Mouse (Mus musculus) heart, embryonic 11.5 days (tissue): ENCODE data around the gene Cd151. TPM values are rescaled to one million over a fixed set of nuclear protein-coding genes. Genes with fewer than 3 reads are reported as not detected.

Experiments used
- ATAC-seq: fragments of 200-750 bp; cut with Nextera tagmentation; replicated peaks from 2 replicates; pipeline ENCODE4 v1.8.0; 2017; ENCODE audit warnings: moderate library complexity; ENCODE audit not compliant: insufficient number of reproducible peaks, low FRiP score, low TSS enrichment
- H3K27ac ChIP-seq: fragments of 300-500 bp; sonication (generic); 2 replicates; pipeline ENCODE4 v1.5.1; 2014; ENCODE audit warnings: mild to moderate bottlenecking, low read depth, low read length
- H3K27me3 ChIP-seq: fragments of 300-500 bp; sonication (generic); 2 replicates; pipeline ENCODE4 v1.6.1; 2014; ENCODE audit warnings: mild to moderate bottlenecking, low read length, mixed read lengths; ENCODE audit not compliant: control insufficient read depth, insufficient read depth
- H3K36me3 ChIP-seq: fragments of 300-500 bp; sonication (generic); 2 replicates; pipeline ENCODE4 v1.6.1; 2014; ENCODE audit warnings: mild to moderate bottlenecking, low read length, moderate library complexity, mixed read lengths; ENCODE audit not compliant: control insufficient read depth, insufficient read depth
- H3K4me1 ChIP-seq: fragments of 300-500 bp; sonication (generic); 2 replicates; pipeline ENCODE4 v1.6.1; 2014; ENCODE audit warnings: low read length; ENCODE audit not compliant: control insufficient read depth, insufficient read depth
- H3K4me2 ChIP-seq: fragments of 300-500 bp; sonication (generic); 2 replicates; pipeline ENCODE4 v1.6.1; 2014; ENCODE audit warnings: mild to moderate bottlenecking, moderate library complexity
- H3K4me3 ChIP-seq: fragments of 300-500 bp; sonication (generic); 2 replicates; pipeline ENCODE4 v1.5.1; 2014; ENCODE audit warnings: low read depth, low read length
- H3K9ac ChIP-seq: fragments of 300-500 bp; sonication (generic); 2 replicates; pipeline ENCODE4 v1.6.1; 2014; ENCODE audit warnings: mild to moderate bottlenecking, low read depth, low read length, moderate library complexity
- H3K9me3 ChIP-seq: fragments of 300-500 bp; sonication (generic); replicated peaks from 2 replicates; pipeline ENCODE4 v1.6.1; 2016; ENCODE audit warnings: low read length; ENCODE audit not compliant: control insufficient read depth
- WGBS: fragments of 180-500 bp; shearing (Covaris S2); extraction: QIAGEN DNeasy Blood & Tissue Kit; methylation state at CpG from one replicate; pipeline ENCODE4 v1.1.7; 2014; ENCODE audit not compliant: insufficient replicate concordance; 5-methylcytosine and 5-hydroxymethylcytosine counted together
- polyA plus RNA-seq: library from polyadenylated mRNA; unstranded; fragments of >200 nt; fragmentation: Nextera tagmentation; extraction: Ambion mirVana; gene quantifications from 2 replicates; pipeline ENCODE4 v1.2.1, GENCODE M21; 2014

The Cd151 gene
- polyA plus RNA-seq, 1 experiment from 2014 or later, result 101 TPM

GRCm38 (mm10) chr7:141429310-141429709 is 37.9 kb upstream of the Cd151 start, which contains the start of gene Cend1:
Gene Cend1, minus strand, starts transcription at chr7:141429491.
- peak within 1 kb of the TSS; percentile 71 for H3K27ac ChIP-seq
- peak within 1 kb of the TSS; percentile 35 for H3K4me2 ChIP-seq
- H3K36me3 ChIP-seq, result 0 out of 2 replicates have a peak, but pooled peaks cover 8% of the 10 kb centered on the region
- no peaks in the 10 kb centered on the region for H3K27me3 ChIP-seq
- ATAC-seq, result peak; percentile 56
- H3K4me3 ChIP-seq, result peak within 1 kb of the TSS; percentile 16
- H3K4me1 ChIP-seq, result peaks cover 30% of the 10 kb centered on the region
- peak within 1 kb of the TSS; percentile 43; the same call in 1 of the 2 replicates for H3K9ac ChIP-seq
- H3K9me3 ChIP-seq, result no peaks in the 10 kb centered on the region
- WGBS, result 3% methylated on average over 19 of the region's 19 CpGs

DNA sequence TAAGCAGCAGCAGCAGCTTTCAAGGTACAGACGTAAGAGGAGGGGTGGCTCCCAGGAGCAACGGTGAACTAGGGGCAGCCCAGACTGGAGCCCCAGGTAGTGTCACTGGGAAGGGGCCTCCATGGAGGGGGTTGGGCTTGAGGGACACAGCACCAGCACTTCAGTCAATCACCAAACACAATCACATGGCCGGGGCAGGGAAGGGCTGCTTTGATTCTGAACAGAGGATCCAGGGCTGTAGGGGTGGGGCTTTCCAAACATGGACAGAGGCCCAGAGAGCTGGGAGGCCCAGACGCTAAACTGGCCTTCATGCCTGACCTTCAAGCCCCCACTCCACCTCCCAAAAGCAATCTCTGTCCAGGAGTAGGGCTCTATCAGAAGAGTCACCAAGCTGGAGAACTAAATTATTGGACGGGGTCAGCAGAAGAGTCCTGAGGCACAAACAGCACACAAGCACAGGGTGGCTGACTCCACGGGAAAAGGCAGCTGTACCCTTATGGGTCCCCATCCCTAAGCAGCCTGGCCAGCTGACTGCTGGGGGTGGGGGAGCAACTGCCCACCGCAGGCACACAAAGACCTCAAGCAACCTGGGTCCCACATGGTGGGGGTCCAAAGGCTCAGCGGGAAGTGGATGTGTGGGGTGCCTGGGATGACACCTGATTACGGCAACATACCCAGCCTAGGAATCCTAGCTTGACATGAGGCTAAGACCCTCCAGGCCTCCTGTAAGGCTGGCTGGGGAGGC is 37.2 kb upstream of the Cd151 start:
- Histone ChIP-seq H3K4me1 (peaks cover 37% of the 10 kb centered on the region), H3K9ac (peak overlapping the region; percentile 39; the same call in 1 of the 2 replicates)
- 49% methylated on average over 9 of the region's 9 CpGs for WGBS

GRCm38 (mm10) chr7:141430585-141431240 is 36.5 kb upstream of the Cd151 start:
- Histone ChIP-seq H3K9ac (no peak overlapping the region), H3K9me3 (no peaks in the 10 kb centered on the region), H3K36me3 (0 out of 2 replicates have a peak, but pooled peaks cover 8% of the 10 kb centered on the region), H3K27ac (peak overlapping the region; percentile 71), H3K4me1 (peaks cover 41% of the 10 kb centered on the region), H3K4me2 (no peak overlapping the region), H3K27me3 (no peaks in the 10 kb centered on the region), H3K4me3 (no peak overlapping the region)
- WGBS, result 92% methylated on average over 9 of the region's 9 CpGs
- no peak for ATAC-seq

More for the DNA sequence above, 37.2 kb upstream of the Cd151 start:
- peak overlapping the region; percentile 71 for H3K27ac ChIP-seq
- no peaks in the 10 kb centered on the region for H3K9me3 ChIP-seq
- no peaks in the 10 kb centered on the region for H3K27me3 ChIP-seq
- H3K4me3 ChIP-seq, result peak overlapping the region; percentile 16; the same call in 1 of the 2 replicates
- H3K4me2 ChIP-seq, result peak overlapping the region; percentile 35
- 0 out of 2 replicates have a peak, but pooled peaks cover 8% of the 10 kb centered on the region for H3K36me3 ChIP-seq
- ATAC-seq, result peak; percentile 44; the same call in 1 of the 2 replicates

GRCm38 (mm10) chr7:141431434-141432185 is 35.6 kb upstream of the Cd151 start:
- WGBS, result 93% methylated on average over 19 of the region's 19 CpGs
- H3K27me3 ChIP-seq, result no peaks in the 10 kb centered on the region
- 0 out of 2 replicates have a peak, but pooled peaks cover 8% of the 10 kb centered on the region for H3K36me3 ChIP-seq
- peaks cover 39% of the 10 kb centered on the region for H3K4me1 ChIP-seq
- H3K27ac ChIP-seq, result no peak overlapping the region
- H3K4me2 ChIP-seq, result no peak overlapping the region
- H3K9ac ChIP-seq, result no peak overlapping the region
- H3K9me3 ChIP-seq, result no peaks in the 10 kb centered on the region
- no peak for ATAC-seq
- H3K4me3 ChIP-seq, result no peak overlapping the region

- Histone ChIP-seq H3K9me3 (no peaks in the 10 kb centered on the region), H3K27ac (no peak overlapping the region), H3K36me3 (0 out of 2 replicates have a peak, but pooled peaks cover 8% of the 10 kb centered on the region), H3K27me3 (no peaks in the 10 kb centered on the region), H3K4me3 (no peak overlapping the region), H3K4me2 (no peak overlapping the region), H3K9ac (no peak overlapping the region), H3K4me1 (peaks cover 41% of the 10 kb centered on the region)
- WGBS, result 85% methylated on average over 8 of the region's 8 CpGs
- no peak for ATAC-seq
Observed at GRCm38 (mm10) chr7:141432186-141432611, 35.0 kb upstream of the Cd151 start.

DNA sequence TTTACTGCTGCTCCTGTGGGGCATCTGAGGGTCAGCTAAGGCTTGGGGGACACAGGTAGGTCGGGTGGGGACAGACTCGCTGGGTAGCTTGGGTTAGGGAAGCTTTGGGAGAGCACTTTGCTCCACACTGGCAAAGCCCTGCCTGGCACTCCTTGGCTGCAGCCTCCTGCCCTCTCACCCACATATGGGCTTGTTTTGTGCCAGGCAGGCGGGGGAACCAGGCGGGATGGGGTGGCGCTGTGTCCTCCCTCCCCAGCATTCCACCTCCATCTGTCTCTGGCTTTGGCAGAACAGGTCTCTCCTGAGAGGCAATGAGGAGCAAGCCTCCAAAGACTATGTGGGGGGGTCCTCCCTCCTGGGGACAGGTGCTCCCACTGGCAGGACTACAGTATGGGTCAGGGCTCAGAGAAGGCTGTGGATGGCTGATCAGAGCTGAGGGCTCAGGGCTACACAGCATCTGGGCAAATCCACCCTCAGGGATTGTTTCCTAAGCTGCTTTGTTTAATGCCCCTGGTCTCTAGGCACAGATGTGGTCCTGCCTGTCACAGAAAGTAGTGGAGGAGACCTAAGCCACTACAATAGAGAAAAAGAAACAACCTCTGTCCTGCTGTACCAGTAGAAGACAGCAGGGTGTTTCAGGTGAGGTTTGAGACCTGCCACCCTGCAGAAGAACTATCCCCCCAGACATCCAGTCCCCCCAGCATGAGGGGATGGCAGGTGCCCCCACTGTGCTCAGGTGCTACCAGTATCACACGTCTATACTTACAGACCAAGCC is 34.3 kb upstream of the Cd151 start:
- Histone ChIP-seq H3K9ac (no peak overlapping the region), H3K36me3 (0 out of 2 replicates have a peak, but pooled peaks cover 8% of the 10 kb centered on the region), H3K27ac (no peak overlapping the region), H3K9me3 (no peaks in the 10 kb centered on the region), H3K4me1 (peaks cover 41% of the 10 kb centered on the region), H3K4me2 (no peak overlapping the region), H3K4me3 (no peak overlapping the region), H3K27me3 (no peaks in the 10 kb centered on the region)
- 83% methylated on average over 6 of the region's 6 CpGs for WGBS
- ATAC-seq, result no peak

- Histone ChIP-seq H3K4me3 (peak overlapping the region; percentile 46), H3K27ac (no peak overlapping the region), H3K27me3 (no peaks in the 10 kb centered on the region), H3K9ac (peak overlapping the region; percentile 65), H3K36me3 (0 out of 2 replicates have a peak, but pooled peaks cover 8% of the 10 kb centered on the region), H3K9me3 (no peaks in the 10 kb centered on the region), H3K4me2 (peak overlapping the region; percentile 80), H3K4me1 (peaks cover 37% of the 10 kb centered on the region)
- ATAC-seq, result no peak
- WGBS, result 78% methylated on average over 15 of the region's 15 CpGs
Observed at GRCm38 (mm10) chr7:141433517-141434400, 33.4 kb upstream of the Cd151 start.
